Mouse (Mus musculus): ENCODE results near the gene Ccl11. TPM values are rescaled to one million over a fixed set of nuclear protein-coding genes. Genes with fewer than 3 reads are reported as not detected.

Gene Ccl11
- polyA plus RNA-seq, 1 experiment from 2014 or later: 0.31 TPM

DNA sequence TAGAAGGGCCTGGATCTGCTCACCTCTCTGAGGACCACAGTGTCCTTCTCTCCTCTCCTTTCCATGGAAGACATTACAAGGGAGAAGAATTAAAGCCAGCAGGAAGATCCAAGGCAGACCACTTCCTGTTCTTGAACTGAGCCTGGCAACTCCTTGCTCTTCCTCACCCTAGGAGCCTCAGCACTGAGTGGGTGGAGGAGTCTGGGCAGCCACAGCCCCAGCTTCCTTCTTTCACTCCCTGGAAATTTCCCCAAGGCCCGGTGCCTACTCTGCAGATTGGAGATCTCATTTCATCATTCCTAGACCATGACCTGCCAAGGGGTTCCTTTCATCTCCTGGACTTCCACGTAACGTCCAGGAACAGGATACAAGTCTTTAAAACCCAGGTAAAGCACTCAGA is 15.4 kb downstream of the Ccl11 start:
- Histone ChIP-seq H3K36me3 (ENCODE audit: control insufficient read depth, insufficient read depth, low read length) (no peaks in the 10 kb centered on the region), H3K4me2 (ENCODE audit: low read length) (no peak overlapping the region), H3K27ac (replicated peaks in 1 of 2; ENCODE audit: control insufficient read depth in 1 of 2, insufficient read depth in 1 of 2, low read depth in 2 of 2, low read length in 2 of 2) (no peak overlapping the region), H3K9me3 (ENCODE audit: control insufficient read depth, low read length) (0 out of 2 replicates have a peak, but pooled peaks cover 2% of the 10 kb centered on the region), H3K9ac (ENCODE audit: low read length) (no peak overlapping the region), H3K4me1 (ENCODE audit: control insufficient read depth in 2 of 2, insufficient read depth in 2 of 2, low read length in 2 of 2) (no peaks in the 10 kb centered on the region), H3K4me3 (ENCODE audit: control insufficient read depth in 1 of 2, insufficient read depth in 1 of 2, low read depth in 1 of 2, low read length in 2 of 2) (no peak overlapping the region), H3K27me3 (ENCODE audit: control insufficient read depth, insufficient read depth, low read length) (no peaks in the 10 kb centered on the region)
- ATAC-seq (ENCODE audit: insufficient number of reproducible peaks, insufficient read depth, low FRiP score, low read depth): no peak
- WGBS: 66% methylated on average over 3 of the region's 3 CpGs

GRCm38 (mm10) chr11:82073686-82074085 is 16.1 kb downstream of the Ccl11 start:
- no peaks in the 10 kb centered on the region for H3K27me3 ChIP-seq (ENCODE audit: control insufficient read depth, insufficient read depth, low read length)
- H3K9ac ChIP-seq (ENCODE audit: low read length): no peak overlapping the region
- H3K4me2 ChIP-seq (ENCODE audit: low read length): no peak overlapping the region
- H3K4me1 ChIP-seq (ENCODE audit: control insufficient read depth in 2 of 2, insufficient read depth in 2 of 2, low read length in 2 of 2): no peaks in the 10 kb centered on the region
- no peaks in the 10 kb centered on the region for H3K36me3 ChIP-seq (ENCODE audit: control insufficient read depth, insufficient read depth, low read length)
- H3K4me3 ChIP-seq (ENCODE audit: control insufficient read depth in 1 of 2, insufficient read depth in 1 of 2, low read depth in 1 of 2, low read length in 2 of 2): no peak overlapping the region
- no peak for ATAC-seq (ENCODE audit: insufficient number of reproducible peaks, insufficient read depth, low FRiP score, low read depth)
- H3K27ac ChIP-seq (replicated peaks in 1 of 2; ENCODE audit: control insufficient read depth in 1 of 2, insufficient read depth in 1 of 2, low read depth in 2 of 2, low read length in 2 of 2): no peak overlapping the region
- H3K9me3 ChIP-seq (ENCODE audit: control insufficient read depth, low read length): 0 out of 2 replicates have a peak, but pooled peaks cover 2% of the 10 kb centered on the region
- 80% methylated on average over 3 of the region's 3 CpGs for WGBS

- H3K36me3 ChIP-seq (ENCODE audit: control insufficient read depth, insufficient read depth, low read length): no peaks in the 10 kb centered on the region
- ATAC-seq (ENCODE audit: insufficient number of reproducible peaks, insufficient read depth, low FRiP score, low read depth): no peak
- no peak overlapping the region for H3K4me2 ChIP-seq (ENCODE audit: low read length)
- H3K4me3 ChIP-seq (ENCODE audit: control insufficient read depth in 1 of 2, insufficient read depth in 1 of 2, low read depth in 1 of 2, low read length in 2 of 2): no peak overlapping the region
- H3K27ac ChIP-seq (replicated peaks in 1 of 2; ENCODE audit: control insufficient read depth in 1 of 2, insufficient read depth in 1 of 2, low read depth in 2 of 2, low read length in 2 of 2): no peak overlapping the region
- 63% methylated on average over 3 of the region's 3 CpGs for WGBS
- H3K9me3 ChIP-seq (ENCODE audit: control insufficient read depth, low read length): 0 out of 2 replicates have a peak, but pooled peaks cover 2% of the 10 kb centered on the region
- H3K27me3 ChIP-seq (ENCODE audit: control insufficient read depth, insufficient read depth, low read length): no peaks in the 10 kb centered on the region
- H3K9ac ChIP-seq (ENCODE audit: low read length): no peak overlapping the region
- no peaks in the 10 kb centered on the region for H3K4me1 ChIP-seq (ENCODE audit: control insufficient read depth in 2 of 2, insufficient read depth in 2 of 2, low read length in 2 of 2)
These were observed 19.4 kb downstream of the Ccl11 start for GRCm38 (mm10) chr11:82077031-82077430.

- Histone ChIP-seq H3K36me3 (ENCODE audit: control insufficient read depth, insufficient read depth, low read length) (no peaks in the 10 kb centered on the region), H3K27ac (replicated peaks in 1 of 2; ENCODE audit: control insufficient read depth in 1 of 2, insufficient read depth in 1 of 2, low read depth in 2 of 2, low read length in 2 of 2) (no peak overlapping the region), H3K27me3 (ENCODE audit: control insufficient read depth, insufficient read depth, low read length) (no peaks in the 10 kb centered on the region), H3K4me3 (ENCODE audit: control insufficient read depth in 1 of 2, insufficient read depth in 1 of 2, low read depth in 1 of 2, low read length in 2 of 2) (no peak overlapping the region), H3K9me3 (ENCODE audit: control insufficient read depth, low read length) (0 out of 2 replicates have a peak, but pooled peaks cover 2% of the 10 kb centered on the region), H3K4me2 (ENCODE audit: low read length) (no peak overlapping the region), H3K9ac (ENCODE audit: low read length) (no peak overlapping the region), H3K4me1 (ENCODE audit: control insufficient read depth in 2 of 2, insufficient read depth in 2 of 2, low read length in 2 of 2) (no peaks in the 10 kb centered on the region)
- ATAC-seq (ENCODE audit: insufficient number of reproducible peaks, insufficient read depth, low FRiP score, low read depth): no peak
These were observed 20.6 kb downstream of the Ccl11 start for GRCm38 (mm10) chr11:82078136-82078730.

GRCm38 (mm10) chr11:82080865-82081264 is 23.2 kb downstream of the Ccl11 start:
- no peak overlapping the region for H3K27ac ChIP-seq (replicated peaks in 1 of 2; ENCODE audit: control insufficient read depth in 1 of 2, insufficient read depth in 1 of 2, low read depth in 2 of 2, low read length in 2 of 2)

DNA sequence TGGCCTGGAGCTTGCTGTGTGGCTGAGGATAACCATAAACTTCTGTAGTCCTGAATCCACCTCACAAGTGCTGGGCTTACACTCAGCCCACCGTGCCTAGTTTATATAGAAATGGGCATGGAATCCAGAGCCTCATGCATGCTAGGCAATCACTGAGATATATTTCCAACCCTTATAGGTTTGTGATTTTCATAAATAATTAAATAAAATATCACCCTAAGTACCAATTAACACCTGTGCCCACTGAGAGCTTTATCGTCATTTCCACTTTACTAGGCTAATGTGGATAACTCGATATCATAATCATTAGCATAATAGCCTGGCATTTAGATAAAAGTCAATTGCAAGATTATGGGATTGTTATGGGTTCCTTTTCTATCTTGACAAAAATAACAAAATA is 26.7 kb downstream of the Ccl11 start:
- H3K9ac ChIP-seq (ENCODE audit: low read length): no peak overlapping the region
- H3K4me1 ChIP-seq (ENCODE audit: control insufficient read depth in 2 of 2, insufficient read depth in 2 of 2, low read length in 2 of 2): no peaks in the 10 kb centered on the region
- H3K9me3 ChIP-seq (ENCODE audit: control insufficient read depth, low read length): no peaks in the 10 kb centered on the region
- ATAC-seq (ENCODE audit: insufficient number of reproducible peaks, insufficient read depth, low FRiP score, low read depth): no peak
- H3K27ac ChIP-seq (replicated peaks in 1 of 2; ENCODE audit: control insufficient read depth in 1 of 2, insufficient read depth in 1 of 2, low read depth in 2 of 2, low read length in 2 of 2): no peak overlapping the region
- WGBS: 85% methylated on average over 3 of the region's 3 CpGs
- H3K27me3 ChIP-seq (ENCODE audit: control insufficient read depth, insufficient read depth, low read length): no peaks in the 10 kb centered on the region
- no peaks in the 10 kb centered on the region for H3K36me3 ChIP-seq (ENCODE audit: control insufficient read depth, insufficient read depth, low read length)
- no peak overlapping the region for H3K4me3 ChIP-seq (ENCODE audit: control insufficient read depth in 1 of 2, insufficient read depth in 1 of 2, low read depth in 1 of 2, low read length in 2 of 2)
- H3K4me2 ChIP-seq (ENCODE audit: low read length): no peak overlapping the region

More at GRCm38 (mm10) chr11:82080865-82081264, 23.2 kb downstream of the Ccl11 start:
- Histone ChIP-seq H3K36me3 (ENCODE audit: control insufficient read depth, insufficient read depth, low read length) (no peaks in the 10 kb centered on the region), H3K9me3 (ENCODE audit: control insufficient read depth, low read length) (no peaks in the 10 kb centered on the region), H3K4me2 (ENCODE audit: low read length) (no peak overlapping the region), H3K4me1 (ENCODE audit: control insufficient read depth in 2 of 2, insufficient read depth in 2 of 2, low read length in 2 of 2) (no peaks in the 10 kb centered on the region), H3K9ac (ENCODE audit: low read length) (no peak overlapping the region), H3K27me3 (ENCODE audit: control insufficient read depth, insufficient read depth, low read length) (no peaks in the 10 kb centered on the region), H3K4me3 (ENCODE audit: control insufficient read depth in 1 of 2, insufficient read depth in 1 of 2, low read depth in 1 of 2, low read length in 2 of 2) (no peak overlapping the region)
- ATAC-seq (ENCODE audit: insufficient number of reproducible peaks, insufficient read depth, low FRiP score, low read depth): no peak
- WGBS: 60% methylated on average over 3 of the region's 3 CpGs

DNA sequence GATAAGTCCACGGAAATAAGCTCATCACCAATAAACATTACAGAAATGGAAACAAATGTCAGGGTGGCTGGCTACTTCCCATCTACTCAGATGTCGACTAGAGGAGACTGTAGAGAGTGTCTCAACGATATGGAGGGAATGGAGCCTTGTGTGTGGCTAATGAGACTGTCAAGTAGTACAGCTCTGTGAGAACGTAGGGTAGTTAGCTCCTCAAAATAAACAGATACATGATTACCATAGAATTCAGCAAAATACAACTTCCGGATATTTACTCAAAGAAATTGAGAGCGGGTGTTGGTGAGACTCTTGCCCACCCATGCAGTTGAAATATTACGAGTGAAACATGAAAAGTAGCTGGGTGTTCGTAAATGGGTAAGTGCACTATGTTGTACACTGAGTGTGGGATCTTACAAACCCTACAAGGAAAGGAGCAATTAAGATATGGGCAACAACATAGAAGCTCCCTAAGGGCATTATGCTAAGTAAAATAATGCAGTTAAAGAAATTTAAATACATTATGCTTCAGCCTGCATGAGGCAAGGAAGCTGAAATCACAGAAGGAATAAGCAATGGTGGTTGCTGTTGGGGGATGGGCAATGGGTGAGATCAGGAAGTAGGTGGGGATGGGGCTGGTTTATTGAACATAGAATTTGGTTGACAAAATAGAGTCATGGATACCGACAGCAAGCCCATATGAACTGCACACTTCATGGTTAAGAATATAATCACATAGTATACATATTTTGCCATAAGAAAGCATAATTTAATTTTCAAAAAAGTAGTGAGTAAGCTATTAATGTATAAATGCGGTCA is 42.1 kb downstream of the Ccl11 start:
- Histone ChIP-seq H3K4me3 (ENCODE audit: control insufficient read depth in 1 of 2, insufficient read depth in 1 of 2, low read depth in 1 of 2, low read length in 2 of 2) (no peak overlapping the region), H3K27me3 (ENCODE audit: control insufficient read depth, insufficient read depth, low read length) (no peaks in the 10 kb centered on the region), H3K27ac (replicated peaks in 1 of 2; ENCODE audit: control insufficient read depth in 1 of 2, insufficient read depth in 1 of 2, low read depth in 2 of 2, low read length in 2 of 2) (no peak overlapping the region), H3K9ac (ENCODE audit: low read length) (no peak overlapping the region), H3K4me1 (ENCODE audit: control insufficient read depth in 2 of 2, insufficient read depth in 2 of 2, low read length in 2 of 2) (no peaks in the 10 kb centered on the region), H3K36me3 (ENCODE audit: control insufficient read depth, insufficient read depth, low read length) (no peaks in the 10 kb centered on the region), H3K9me3 (ENCODE audit: control insufficient read depth, low read length) (no peaks in the 10 kb centered on the region), H3K4me2 (ENCODE audit: low read length) (no peak overlapping the region)
- 73% methylated on average over 10 of the region's 10 CpGs for WGBS
- ATAC-seq (ENCODE audit: insufficient number of reproducible peaks, insufficient read depth, low FRiP score, low read depth): no peak
